Mouse (Mus musculus): ENCODE results near the gene Nhlrc2. TPM values are rescaled to one million over a fixed set of nuclear protein-coding genes. Genes with fewer than 3 reads are reported as not detected.
"Not testable (repeated sequence)": the region's sequence is repeated elsewhere in the genome, so short reads cannot be mapped to it uniquely, and the experiment has no call there.

Gene Nhlrc2
- total RNA-seq (2021), result 1 to 10 TPM; 8.1 to 8.2 TPM
- long read RNA-seq, experiment 1, full-length matches to known transcripts, result 1 of 5 reads
- long read RNA-seq, experiment 1, partial matches to known transcripts, result 1 of 5 reads
- long read RNA-seq, experiment 1, other reads (novel, unspliced or antisense), result 3 of 5 reads
- long read RNA-seq, experiment 2, partial matches to known transcripts, result 1 of 6 reads
- long read RNA-seq, experiment 2, other reads (novel, unspliced or antisense), result 5 of 6 reads

GRCm38 (mm10) chr19:56548230-56549032 is at the start of gene Nhlrc2:
Nhlrc2 (plus strand) TSS chr19:56548261.
- DNase-seq (ENCODE audit: low spot score), result peak; percentile 87

GRCm38 (mm10) chr19:56503069-56503468 is 45.0 kb upstream of the Nhlrc2 start:
- not testable (repeated sequence) for DNase-seq (ENCODE audit: low spot score)

GRCm38 (mm10) chr19:56503525-56503924 is 44.5 kb upstream of the Nhlrc2 start:
- DNase-seq (ENCODE audit: low spot score), result not testable (repeated sequence)

- not testable (repeated sequence) for DNase-seq (ENCODE audit: low spot score)
Measured at GRCm38 (mm10) chr19:56511207-56511606, 36.9 kb upstream of the Nhlrc2 start.

GRCm38 (mm10) chr19:56513527-56513926 is 34.5 kb upstream of the Nhlrc2 start:
- DNase-seq (ENCODE audit: low spot score), result not testable (repeated sequence)

- not testable (repeated sequence) for DNase-seq (ENCODE audit: low spot score)
Measured at GRCm38 (mm10) chr19:56519408-56519807, 28.7 kb upstream of the Nhlrc2 start.

DNA sequence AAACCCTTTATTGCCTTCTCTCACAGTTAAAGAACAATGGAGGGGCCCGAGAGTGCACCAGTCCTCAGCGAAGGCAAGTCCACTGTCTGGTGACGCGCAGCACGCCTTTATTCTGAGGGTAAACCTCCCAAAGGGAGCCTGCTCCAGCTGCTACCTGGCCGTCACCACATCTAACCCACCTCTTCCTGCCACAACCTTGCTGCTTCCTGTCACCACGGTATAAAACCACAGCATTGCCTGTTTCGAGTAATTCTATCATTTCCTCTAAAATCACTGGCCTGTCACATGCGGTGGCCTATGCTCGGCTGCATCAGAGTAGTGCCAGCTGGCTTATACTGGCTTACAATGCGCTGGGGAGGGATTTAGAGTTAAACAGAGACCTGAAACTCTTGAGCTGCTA is 17.5 kb upstream of the Nhlrc2 start:
- not testable (repeated sequence) for DNase-seq (ENCODE audit: low spot score)

DNA sequence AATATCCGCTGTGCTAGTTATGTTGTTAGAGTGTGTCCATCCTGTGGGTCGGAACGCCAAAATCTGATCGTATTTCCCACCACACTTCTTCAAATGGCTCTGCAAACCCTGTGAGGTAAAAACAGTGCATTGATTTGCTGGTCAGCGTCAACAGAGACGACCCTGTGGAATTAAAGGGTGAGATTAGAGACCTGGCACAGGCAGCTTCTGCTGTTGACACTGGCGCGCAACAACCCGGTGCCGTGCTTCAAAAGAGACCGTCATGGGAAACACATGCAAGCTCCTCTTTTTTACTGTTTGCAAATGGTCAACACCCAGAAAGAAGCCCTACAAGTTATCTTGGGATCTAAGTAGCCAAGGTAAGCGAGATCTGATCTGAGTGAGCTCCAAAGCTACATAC is 16.8 kb upstream of the Nhlrc2 start:
- DNase-seq (ENCODE audit: low spot score), result no peak

- DNase-seq (ENCODE audit: low spot score), result no peak
Measured at GRCm38 (mm10) chr19:56533291-56534071, 14.6 kb upstream of the Nhlrc2 start.

- DNase-seq (ENCODE audit: low spot score), result no peak
Measured at GRCm38 (mm10) chr19:56534337-56534736, 13.7 kb upstream of the Nhlrc2 start.

GRCm38 (mm10) chr19:56535064-56535463 is 13.0 kb upstream of the Nhlrc2 start:
- DNase-seq (ENCODE audit: low spot score), result no peak

DNA sequence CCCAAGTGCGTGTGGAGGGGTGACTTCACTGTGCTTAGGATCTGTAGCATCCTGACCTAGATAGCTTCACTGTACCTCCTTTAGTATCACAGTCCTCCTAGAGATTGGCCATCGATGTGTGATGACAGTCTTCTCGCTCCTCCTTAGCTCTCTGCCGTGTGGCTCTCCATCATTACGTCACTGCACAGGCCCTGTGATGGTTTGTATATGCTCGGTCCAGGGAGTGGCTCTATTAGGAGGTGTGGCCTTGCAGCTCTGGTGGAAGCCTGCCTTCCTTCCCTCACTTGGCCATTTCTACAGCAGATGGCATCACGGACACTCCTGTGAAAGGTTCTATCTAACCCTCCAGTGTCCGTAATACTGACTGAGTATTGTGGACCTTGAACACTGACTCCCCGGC is 12.3 kb upstream of the Nhlrc2 start:
- no peak for DNase-seq (ENCODE audit: low spot score)

GRCm38 (mm10) chr19:56543320-56543719 is 4.7 kb upstream of the Nhlrc2 start:
- no peak for DNase-seq (ENCODE audit: low spot score)

DNA sequence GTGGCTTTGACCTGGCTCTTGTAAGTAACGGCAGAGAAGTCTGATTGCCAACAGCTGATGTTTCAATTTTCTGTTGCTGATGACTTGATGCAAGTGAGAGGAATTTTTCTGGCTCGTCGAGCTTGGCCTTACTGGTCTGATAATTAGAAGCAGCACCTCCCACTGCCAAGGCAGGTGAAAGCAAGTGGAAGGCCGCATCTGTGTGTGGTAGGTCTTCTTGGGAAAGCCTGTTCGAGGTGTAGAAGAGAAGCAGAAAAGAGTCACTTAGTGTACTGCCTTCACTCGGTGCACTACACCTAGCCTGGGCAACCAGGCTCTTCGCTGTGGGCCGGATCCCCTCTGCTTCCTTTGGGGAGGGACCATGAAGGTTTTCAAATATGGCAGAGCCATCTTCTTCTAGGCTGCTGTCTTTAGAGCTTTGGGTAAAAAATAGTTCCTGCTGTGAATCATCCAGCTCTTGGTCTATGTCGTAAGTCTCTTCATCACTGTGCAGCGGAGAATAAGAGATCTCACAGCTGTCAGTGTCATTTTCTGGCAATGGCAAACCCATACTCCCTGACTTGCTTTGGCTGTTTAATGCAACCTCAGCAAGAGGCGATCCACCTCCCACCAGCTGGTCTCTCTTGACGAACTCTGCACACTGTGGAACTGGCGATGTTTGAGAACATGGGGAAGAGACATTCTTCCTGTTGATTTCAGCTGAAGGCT is 3.2 kb upstream of the Nhlrc2 start:
- DNase-seq (ENCODE audit: low spot score), result no peak

GRCm38 (mm10) chr19:56546031-56546430 is 2.0 kb upstream of the Nhlrc2 start:
- no peak for DNase-seq (ENCODE audit: low spot score)

- DNase-seq (ENCODE audit: low spot score), result peak; percentile 60
Measured at GRCm38 (mm10) chr19:56547456-56548229, 418 bp upstream of the Nhlrc2 start, which contains the start of gene Dclre1a. Dclre1a (minus strand) TSS chr19:56548222.

GRCm38 (mm10) chr19:56549033-56549680 is 1.1 kb downstream of the Nhlrc2 start:
- DNase-seq (ENCODE audit: low spot score), result no peak

DNA sequence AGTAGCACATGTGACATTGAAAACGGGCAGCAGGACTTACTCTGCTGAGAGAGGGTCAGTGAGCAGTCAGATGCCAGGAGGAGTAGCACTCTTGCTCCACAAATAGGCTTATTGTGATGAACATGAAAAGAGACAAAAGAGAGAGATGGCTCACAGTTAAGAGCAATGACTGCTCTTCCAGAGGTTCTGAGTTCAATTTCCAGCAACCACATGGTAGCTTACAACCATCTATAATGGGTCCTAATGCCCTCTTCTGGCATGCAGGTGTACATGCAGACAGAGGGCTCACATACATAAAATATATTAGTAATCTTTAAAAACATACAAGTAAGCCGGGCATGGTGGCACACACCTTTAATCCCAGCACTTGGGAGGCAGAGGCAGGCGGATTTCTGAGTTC is 5.1 kb downstream of the Nhlrc2 start:
- no peak for DNase-seq (ENCODE audit: low spot score)

DNA sequence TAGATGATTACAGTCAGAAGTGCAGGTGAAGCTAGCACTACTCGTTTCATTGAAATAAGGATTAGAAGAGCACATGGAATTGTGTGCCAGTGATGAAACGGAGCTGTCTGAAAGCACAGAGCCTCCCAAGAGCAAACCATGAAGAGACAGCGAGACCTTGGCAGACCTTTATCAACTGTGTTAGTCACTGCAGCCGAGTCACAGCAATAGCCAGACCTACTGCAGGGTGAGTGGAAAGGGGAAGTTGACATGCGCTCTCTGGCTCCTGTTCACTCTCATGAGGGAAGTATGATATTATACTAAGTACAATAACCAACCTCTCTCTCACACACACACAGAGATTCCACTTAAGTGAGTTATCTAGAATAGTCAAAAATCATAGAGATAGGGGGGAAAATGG is 7.9 kb downstream of the Nhlrc2 start:
- DNase-seq (ENCODE audit: low spot score), result no peak
